Mouse (Mus musculus) embryo, embryonic 10 days (tissue): ENCODE results near the gene Calr4.
A peak's percentile ranks its signal among the peaks of the same experiment; 100 is the strongest.

Experiments
- DNase-seq: peaks from one replicate; pipeline ENCODE4 v3.0.0-alpha.2; 2015; ENCODE audit warnings: low spot score

The Calr4 gene

GRCm38 (mm10) chr4:109236186-109236879, 2.0 kb downstream of the Calr4 start:
- no peak for DNase-seq

DNA sequence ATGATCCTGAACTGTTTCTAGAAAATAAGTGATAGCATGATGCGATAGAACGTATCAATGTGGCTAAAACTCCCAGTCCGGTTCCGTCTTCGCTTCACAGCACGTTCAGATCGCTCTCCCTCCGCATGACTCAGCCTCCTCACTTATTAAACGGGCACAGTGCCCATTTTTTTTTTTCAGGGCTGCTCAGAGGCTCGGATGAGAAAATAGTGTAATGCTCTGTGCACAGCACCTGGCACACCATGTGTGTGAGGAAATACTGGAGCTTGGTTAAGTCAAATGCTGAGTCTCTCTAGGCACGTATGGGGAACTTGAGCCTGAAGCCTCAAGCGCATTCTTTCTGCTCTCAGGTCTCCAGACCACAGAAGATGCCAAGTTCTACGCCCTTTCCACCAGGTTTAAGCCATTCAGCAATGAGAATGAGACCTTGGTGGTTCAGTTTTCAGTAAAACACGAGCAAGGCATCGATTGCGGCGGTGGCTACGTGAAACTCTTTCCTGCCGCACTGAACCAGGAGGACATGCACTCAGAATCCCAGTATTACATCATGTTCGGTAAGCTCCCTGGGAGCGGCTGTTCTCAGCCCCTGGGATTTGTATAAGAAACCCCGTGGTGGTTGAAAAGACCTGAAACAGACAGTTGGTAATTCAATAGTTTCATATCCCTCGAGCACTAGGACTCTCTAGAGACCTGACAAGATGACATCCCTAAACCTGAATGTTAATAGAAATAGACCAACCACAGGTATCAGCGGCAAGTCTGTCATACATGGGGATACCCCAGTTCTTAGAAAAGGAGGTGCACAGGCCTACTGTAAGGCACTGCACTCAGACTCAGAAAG, 4.4 kb downstream of the Calr4 start:
- no peak for DNase-seq

GRCm38 (mm10) chr4:109241221-109241620, 6.9 kb downstream of the Calr4 start:
- peak; percentile 40 for DNase-seq

DNA sequence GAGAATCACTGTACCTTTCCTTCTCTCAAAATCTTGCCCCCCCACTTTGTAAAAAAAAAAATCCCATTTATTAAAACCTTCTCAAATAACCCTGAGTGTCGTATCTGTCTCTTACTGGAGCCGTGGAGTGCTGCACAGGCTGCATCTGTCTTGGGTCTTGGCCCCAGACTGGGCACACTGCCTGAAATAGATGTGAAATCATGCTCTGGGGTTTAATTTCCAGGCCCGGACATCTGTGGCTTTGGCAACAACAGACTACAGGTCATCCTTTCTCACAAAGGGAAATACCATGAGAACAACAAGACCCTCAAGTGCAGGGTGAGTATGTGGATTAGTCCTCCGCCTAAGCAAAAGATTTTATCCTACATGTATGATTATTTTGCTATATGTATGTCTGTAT, 7.6 kb downstream of the Calr4 start:
- no peak for DNase-seq

DNA sequence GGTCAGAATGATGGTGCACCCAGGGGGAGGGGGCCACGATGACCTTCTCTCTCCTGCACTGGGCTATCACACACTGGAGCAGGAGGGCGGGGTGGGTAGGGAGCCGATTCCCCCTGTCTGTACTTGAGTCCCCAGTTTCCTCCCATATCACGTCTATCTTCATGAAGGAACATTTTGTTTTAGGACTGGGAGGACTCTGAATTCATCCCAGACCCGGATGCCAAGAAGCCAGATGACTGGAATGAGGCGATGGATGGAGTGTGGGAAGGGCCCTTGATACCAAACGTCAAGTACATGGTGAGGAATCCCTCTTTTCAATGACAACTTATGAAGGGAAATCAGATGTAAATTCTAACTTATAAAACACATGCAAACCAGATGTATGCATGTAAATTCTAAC, 10.2 kb downstream of the Calr4 start:
- DNase-seq: no peak

- DNase-seq: no peak
These were observed 10.8 kb downstream of the Calr4 start for GRCm38 (mm10) chr4:109245016-109245620.

DNA sequence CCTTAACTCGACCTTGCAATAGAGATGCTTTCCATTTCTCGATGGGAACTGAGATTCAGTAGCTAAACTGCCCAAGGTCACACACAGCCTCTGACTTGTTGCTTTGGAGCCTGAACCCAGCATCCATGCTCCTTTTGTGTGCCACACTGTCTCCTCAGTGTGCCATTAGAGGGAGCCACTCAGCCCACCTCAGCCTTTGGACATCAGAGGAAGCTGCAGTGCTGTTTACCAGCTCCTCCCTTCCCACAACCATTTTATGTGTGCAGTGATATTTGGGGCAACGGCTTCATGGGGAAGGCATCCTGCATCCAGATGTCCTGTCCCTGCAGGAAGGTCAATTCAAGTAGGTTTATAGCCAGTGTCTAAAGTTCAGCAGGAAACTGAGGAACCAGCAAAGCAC, 17.3 kb downstream of the Calr4 start:
- peak; percentile 69 for DNase-seq

DNA sequence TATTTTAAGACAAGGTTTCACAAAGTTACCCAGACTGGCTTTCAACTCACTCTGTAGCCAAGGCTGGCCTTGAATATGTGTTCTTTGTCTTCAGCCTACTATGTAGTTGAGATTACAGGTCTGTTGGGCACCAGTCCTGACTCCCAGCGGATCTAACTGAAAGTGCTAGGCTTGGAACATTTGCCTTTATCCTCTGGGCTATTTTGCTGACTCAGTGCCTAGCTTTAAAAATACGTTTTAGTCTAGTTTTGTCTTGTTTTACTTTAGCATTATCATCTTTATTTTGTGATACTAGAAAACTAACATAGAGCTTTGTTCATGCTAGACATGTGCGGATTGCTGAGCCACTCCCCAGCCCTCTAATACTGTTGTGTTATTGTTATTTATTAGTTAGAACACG, 17.9 kb downstream of the Calr4 start:
- no peak for DNase-seq

DNA sequence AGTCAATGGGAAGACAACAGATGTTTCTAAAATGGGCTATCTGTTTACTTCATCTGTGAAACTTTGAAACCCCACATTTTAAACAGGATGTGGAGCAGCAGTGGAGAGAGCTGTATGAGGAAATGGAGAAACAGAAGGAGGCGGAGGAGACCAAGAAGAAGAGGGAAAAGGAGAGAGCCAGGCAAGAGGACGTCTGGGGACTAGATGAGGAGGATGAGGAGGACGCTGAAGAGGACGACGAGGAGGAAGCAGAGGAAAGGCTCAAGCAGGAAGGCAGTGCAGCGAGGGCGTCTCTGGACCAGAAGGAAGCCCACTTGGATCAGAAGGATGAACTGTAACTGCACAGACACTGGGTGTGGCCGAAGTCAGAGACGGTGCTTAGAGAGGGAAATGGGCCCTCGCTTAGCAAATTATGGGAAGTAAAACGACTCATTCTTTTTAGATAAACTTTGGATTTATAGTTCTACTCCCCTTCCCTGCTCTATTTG, 19.4 kb downstream of the Calr4 start:
- DNase-seq: no peak

- no peak for DNase-seq
These were observed 20.2 kb downstream of the Calr4 start for GRCm38 (mm10) chr4:109254511-109254910.

GRCm38 (mm10) chr4:109255321-109255720, 21.0 kb downstream of the Calr4 start:
- DNase-seq: no peak

GRCm38 (mm10) chr4:109255727-109256417, 21.6 kb downstream of the Calr4 start:
- no peak for DNase-seq

- no peak for DNase-seq
These were observed 22.5 kb downstream of the Calr4 start for GRCm38 (mm10) chr4:109256791-109257190.

GRCm38 (mm10) chr4:109257639-109258038, 23.4 kb downstream of the Calr4 start:
- no peak for DNase-seq

DNA sequence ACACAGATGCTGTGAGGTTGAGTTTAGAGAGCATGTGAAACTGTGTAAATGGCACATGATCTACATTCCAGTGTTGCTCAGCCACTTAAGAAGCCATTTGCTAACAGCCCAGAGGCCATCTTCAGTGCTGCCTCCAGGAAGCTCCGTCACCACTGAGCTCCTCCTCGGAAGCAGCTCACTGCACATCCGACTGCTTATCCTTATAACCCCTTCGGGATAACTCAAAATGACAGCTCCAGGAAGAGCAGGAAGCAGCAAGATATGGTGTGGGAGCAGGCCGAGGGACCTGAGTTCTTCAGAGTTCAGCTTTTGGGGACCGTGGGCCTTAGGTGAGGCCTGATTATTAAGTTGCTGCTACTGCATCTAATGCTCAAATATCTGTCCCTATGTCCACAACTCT, 27.8 kb downstream of the Calr4 start:
- no peak for DNase-seq

DNA sequence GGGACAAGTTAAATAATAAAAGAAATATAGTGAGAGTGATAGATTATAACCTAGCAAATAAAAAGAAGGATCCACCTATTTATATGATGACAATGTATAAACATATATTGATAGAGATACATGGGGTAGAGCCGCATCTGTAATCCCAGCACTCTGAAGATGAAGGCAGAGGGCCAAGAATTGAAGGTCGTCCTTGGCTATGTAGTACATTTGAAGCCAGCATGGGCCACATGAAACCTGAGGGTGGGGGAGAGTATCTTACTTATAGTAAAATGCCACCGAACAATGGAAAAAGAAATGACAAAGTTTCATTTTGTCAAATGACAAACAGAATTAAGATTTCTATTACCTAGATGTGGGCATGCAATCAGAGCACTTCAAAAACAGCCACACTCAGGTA, 31.8 kb downstream of the Calr4 start:
- no peak for DNase-seq

DNA sequence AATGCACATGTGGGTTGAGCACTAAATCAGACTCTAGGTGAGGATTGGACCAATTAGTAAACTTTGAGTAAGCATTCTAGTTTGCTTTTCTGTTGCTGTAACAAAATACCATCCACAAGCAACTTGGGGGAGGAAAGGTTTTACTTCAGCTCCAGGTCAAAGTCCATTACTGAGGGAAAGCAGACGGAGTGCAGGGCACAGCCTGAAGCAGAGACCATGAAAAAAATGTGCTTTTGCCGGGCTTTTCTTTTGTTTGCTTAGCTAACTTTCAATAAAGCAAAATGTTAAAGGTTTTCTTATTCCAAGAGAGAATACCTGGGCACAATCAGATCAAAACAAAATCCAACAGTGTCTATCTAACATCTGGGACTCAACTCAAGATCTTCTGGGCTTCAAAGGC, 32.5 kb downstream of the Calr4 start:
- DNase-seq: no peak

DNA sequence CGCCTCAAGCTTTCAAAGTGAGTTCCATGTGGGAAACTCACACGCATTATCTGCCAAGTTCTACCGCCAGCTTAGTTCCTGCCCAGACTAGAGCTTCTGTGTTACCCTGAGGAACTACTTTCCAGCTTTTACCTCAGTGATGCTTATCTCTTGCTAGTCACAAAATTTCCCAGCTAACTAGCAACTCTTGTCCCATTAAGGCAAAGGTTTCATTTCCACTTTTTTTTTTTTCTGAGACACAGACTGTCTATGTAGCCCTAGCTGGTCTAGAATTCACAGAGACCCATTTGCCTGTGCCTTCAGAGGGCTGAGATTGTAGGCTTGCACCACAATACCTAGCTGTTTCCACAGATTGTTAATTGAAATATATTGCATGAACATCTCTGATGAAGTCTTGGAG, 33.2 kb downstream of the Calr4 start:
- no peak for DNase-seq

DNA sequence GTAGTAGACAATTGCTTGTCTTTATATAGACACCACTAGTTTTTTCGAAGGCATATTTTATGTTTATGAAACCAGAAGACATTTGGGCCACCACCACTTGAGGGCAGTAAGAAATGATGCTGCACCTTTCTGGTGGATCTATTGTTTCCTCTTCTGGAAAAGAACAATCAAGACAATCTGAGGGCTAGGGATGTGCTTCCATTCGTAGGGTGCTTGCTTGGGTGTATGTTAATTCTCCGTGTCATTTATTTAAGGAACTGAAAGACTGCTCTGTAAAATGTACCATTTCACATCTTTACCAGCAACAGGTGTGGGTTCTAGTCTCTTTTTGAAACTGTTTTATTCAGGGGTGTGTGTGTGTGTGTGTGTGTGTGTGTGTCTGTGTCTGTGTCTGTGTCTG, 34.6 kb downstream of the Calr4 start:
- DNase-seq: no peak

DNA sequence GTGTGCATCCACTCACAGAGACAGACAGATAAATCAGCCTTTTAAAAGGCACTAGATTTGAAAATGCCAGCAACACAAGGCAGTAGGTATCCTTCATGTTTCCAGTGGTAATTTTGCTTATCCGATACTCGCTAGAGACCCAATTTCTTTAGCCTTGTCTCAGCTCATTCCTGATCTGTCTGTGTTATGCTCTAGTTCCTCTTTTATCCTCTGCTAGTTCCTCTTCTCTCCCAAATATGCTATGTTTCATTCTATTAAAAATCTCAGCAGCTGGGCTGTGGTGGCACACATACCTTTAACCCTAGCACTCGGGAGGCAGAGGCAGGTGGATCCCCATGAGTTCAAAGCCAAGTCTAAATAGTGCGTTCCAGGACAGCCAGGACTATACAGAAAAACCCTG, 37.5 kb downstream of the Calr4 start:
- no peak for DNase-seq

DNA sequence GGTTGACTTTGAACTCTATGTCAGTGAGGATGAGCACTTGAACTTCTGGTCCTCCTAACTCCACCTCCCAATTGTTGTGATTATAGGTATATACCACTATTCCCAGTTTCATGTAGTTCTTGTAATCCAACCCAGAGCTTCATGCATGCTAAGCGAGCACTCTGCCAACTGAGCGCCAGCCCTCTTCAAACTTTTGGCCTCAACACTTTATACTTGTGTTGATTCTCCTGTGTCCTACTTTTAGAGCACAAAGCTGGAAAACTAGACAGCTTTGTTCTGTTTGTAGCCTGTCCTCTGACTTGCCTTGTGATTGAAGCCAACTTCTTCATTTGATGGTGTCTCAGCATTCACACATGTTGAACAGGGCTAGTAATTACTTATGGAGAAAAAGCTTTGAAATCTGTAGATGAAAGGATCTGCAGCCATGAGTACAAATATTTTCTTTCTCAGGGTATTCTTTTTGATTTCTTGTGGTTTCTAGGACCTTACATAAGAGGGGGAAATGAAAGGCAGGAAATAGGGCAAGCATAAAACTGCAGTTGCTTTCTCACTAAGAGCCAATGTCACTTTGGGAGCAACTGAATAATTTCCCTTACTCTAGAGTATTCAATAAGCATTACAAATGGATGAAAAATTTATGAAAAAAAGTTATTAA, 39.4 kb downstream of the Calr4 start:
- no peak for DNase-seq
